Mouse (Mus musculus) urinary bladder, postnatal 36 days (tissue): ENCODE results near the gene Skap2.

Source experiments
- DNase-seq, 2 experiments: peaks; one replicate each; pipeline ENCODE4 v3.0.0; 2022; ENCODE audit warnings: low spot score in 2 of 2, mixed read lengths in 1 of 2

The Skap2 gene

DNA sequence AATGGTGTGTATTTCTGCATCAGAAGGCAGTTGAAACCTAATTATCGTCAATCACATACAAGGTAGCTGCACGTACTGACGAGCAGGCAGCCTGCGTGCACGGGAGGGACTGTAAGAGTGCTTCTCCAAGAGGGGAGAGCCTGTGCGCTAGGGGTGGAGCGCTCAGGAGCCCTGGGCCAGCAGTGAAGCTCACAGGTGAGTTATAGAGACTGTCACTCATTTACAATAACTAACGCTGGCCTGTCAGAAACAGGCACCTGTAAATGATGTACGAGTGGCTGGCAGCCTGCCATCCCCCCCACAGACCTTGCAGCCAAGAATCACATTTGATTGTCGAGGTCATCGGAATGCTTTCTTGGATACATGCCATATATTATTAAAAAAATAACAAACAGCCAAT is 168.2 kb downstream of the Skap2 start:
- no peak for DNase-seq

- DNase-seq = no peak
Observed at GRCm38 (mm10) chr6:51843081-51843480, 169.3 kb downstream of the Skap2 start.

DNA sequence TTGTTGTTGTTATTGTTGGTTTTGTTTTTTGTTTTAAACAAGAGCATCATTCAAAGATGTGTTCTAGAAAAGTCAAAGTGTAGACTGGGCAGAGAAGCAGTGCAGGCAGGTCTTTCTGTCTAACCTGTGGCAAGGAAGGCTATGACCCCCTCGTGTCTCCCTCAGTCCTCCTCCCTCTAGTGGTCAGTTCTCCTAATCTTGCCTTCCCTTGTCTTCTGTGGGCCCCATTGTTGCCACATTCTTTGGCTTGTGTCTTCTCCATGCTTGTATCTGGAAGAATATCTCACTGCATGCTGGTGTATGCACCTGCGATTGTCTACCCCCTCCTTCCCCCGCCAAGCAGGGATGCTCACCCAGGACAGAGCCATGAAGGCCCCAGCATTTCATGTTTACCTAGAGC is 174.2 kb downstream of the Skap2 start:
- no peak for DNase-seq

- DNase-seq = no peak
Observed at GRCm38 (mm10) chr6:51833362-51833761, 179.0 kb downstream of the Skap2 start.

- DNase-seq = no peak
Observed at GRCm38 (mm10) chr6:51825621-51826021, 186.7 kb downstream of the Skap2 start.

GRCm38 (mm10) chr6:51824136-51824830 is 188.1 kb downstream of the Skap2 start:
- no peak for DNase-seq

DNA sequence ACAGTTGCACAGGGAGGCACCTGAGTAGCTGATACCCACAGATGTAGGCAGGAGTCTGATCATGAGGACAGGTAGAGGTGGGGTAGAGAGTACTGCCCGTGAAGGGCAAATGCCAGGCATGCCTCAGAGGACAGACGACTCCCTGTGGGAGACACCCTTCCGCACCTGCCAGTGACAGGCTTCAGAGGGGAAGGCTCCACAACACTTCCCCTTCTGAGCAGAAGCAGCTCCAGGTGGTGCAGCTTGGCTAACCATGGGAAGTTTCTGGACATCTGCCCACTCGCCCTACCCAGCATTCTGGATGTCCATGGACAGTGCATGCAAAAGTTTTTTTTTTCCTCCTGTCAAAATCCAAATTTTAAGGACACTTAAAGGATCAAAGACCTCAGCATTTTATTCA is 190.3 kb downstream of the Skap2 start:
- no peak for DNase-seq

DNA sequence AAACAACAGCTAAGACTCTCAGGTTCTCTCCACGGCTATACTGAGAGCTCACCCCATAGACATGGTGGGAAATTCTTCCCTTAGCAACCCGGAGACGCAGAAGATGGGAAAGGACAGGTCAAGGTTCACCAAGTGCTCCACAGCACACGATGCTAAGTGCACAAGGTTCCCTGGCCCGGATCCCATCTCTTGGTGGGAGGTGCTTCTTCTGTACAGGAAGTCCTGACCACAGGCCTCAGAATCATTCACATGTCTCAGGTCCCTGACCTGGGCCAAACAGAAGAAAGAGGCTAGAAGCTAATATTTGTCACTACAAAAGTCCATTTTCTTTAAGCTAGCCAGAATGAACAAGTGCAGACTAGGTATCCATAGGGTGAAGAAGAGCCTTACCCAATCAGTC is 191.5 kb downstream of the Skap2 start:
- no peak for DNase-seq

GRCm38 (mm10) chr6:51816892-51817621 is 195.3 kb downstream of the Skap2 start:
- DNase-seq = no peak

DNA sequence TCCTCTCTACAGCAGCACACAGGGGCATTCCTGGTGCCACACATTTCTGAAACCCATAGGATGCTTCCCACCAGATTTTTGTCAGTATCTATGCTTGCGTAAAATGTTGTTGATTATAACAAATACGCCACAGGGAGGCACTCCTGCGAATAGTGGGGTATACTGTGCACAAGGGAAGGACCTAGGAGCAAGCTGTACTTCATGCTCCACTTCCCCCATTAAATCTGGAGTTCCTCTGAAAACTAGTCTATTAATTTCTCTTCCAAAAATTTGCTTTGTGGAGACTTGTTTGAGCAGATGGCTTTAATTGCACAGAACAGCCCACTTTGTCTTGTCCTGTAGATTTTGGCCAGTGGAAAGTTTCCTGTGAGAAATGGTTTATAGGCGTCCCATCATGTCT is 201.4 kb downstream of the Skap2 start:
- no peak for DNase-seq

GRCm38 (mm10) chr6:51809164-51809824 is 203.1 kb downstream of the Skap2 start:
- DNase-seq = no peak

- DNase-seq = no peak
Observed at GRCm38 (mm10) chr6:51808011-51808410, 204.3 kb downstream of the Skap2 start.
